Mouse (Mus musculus) heart, embryonic 11.5 days (tissue): ENCODE measurements around the gene Gm49336. TPM values are rescaled to one million over a fixed set of nuclear protein-coding genes. Genes with fewer than 3 reads are reported as not detected.

ENCODE experiments used
- microRNA counts: library from miRNA; unstranded; fragments of <30 nt; microRNA quantifications from one replicate; lab custom pipeline; 2015
- microRNA-seq: library from miRNA; unstranded; fragments of <30 nt; microRNA quantifications from one replicate; pipeline ENCODE4, GENCODE M21; 2016; ENCODE audit warnings: borderline number of aligned reads
- polyA plus RNA-seq: library from polyadenylated mRNA; unstranded; fragments of >200 nt; fragmentation: Nextera tagmentation; extraction: Ambion mirVana; gene quantifications from 2 replicates; pipeline ENCODE4 v1.2.1, GENCODE M21; 2014

Gene Gm49336
- polyA plus RNA-seq, 1 experiment from 2014 or later = 50.6 TPM

MicroRNAs encoded within 50 kb of the gene (microRNA counts, 519-probe panel; counts per million panel counts)
- 32.2 counts per million for microRNA mmu-miR-719 (lab: Ali Mortazavi, UCI)

Small RNA genes lying within 50 kb of the gene (microRNA-seq; reads per million reads assigned to microRNA genes)
- not detected for gene Mir719

Other genes with a start within 250 kb of the Gm49336 start
- gene Atp8a2, start 54.3 kb downstream of the Gm49336 start, polyA plus RNA-seq = 6.8 and 7.8 TPM in 2 replicates
- gene Nupl1, start 76 bp downstream of the Gm49336 start, polyA plus RNA-seq = 0.07 TPM in 1 of 2 replicates, not detected in the other
- gene Mtmr6, start 13.7 kb upstream of the Gm49336 start, polyA plus RNA-seq = 27.7 and 33.7 TPM in 2 replicates
- 0.50 and 0.54 TPM in 2 replicates for gene Amer2, start 121.8 kb upstream of the Gm49336 start, polyA plus RNA-seq